Mouse (Mus musculus): ENCODE data around the gene Rd3l. TPM values are rescaled to one million over a fixed set of nuclear protein-coding genes. Genes with fewer than 3 reads are reported as not detected.

Gene Rd3l
- polyA plus RNA-seq, 1 experiment = not detected

Other genes starting within 250 kb of the Rd3l start
- gene Klc1, start 222.5 kb downstream of the Rd3l start, polyA plus RNA-seq (2012; rRNA removed) = 96.5 and 122 TPM in 2 replicates
- gene Xrcc3, start 167.4 kb downstream of the Rd3l start, polyA plus RNA-seq (2012; rRNA removed) = 3.3 and 3.5 TPM in 2 replicates
- gene Zfyve21, start 167.1 kb downstream of the Rd3l start, polyA plus RNA-seq (2012; rRNA removed) = 77.0 and 87.5 TPM in 2 replicates
- gene Ppp1r13b, start 73.2 kb downstream of the Rd3l start, polyA plus RNA-seq (2012; rRNA removed) = 16.6 and 24.9 TPM in 2 replicates
- gene Atp5mpl, start 14.3 kb downstream of the Rd3l start, polyA plus RNA-seq (2012; rRNA removed) = 214 and 229 TPM in 2 replicates
- 0.06 and 0.07 TPM in 2 replicates for gene Tdrd9, start 9.8 kb downstream of the Rd3l start, polyA plus RNA-seq (2012; rRNA removed)
- gene Aspg, start 125.4 kb upstream of the Rd3l start, polyA plus RNA-seq (2012; rRNA removed) = 0.74 and 1.2 TPM in 2 replicates
- gene Kif26a, start 164.9 kb upstream of the Rd3l start, polyA plus RNA-seq (2012; rRNA removed) = 8.3 and 9.0 TPM in 2 replicates